Mouse (Mus musculus): Measurements from ENCODE around the gene Ifit3.
"Not testable (repeated sequence)": the region's sequence is repeated elsewhere in the genome, so short reads cannot be mapped to it uniquely, and the experiment has no call there.

The Ifit3 gene

DNA sequence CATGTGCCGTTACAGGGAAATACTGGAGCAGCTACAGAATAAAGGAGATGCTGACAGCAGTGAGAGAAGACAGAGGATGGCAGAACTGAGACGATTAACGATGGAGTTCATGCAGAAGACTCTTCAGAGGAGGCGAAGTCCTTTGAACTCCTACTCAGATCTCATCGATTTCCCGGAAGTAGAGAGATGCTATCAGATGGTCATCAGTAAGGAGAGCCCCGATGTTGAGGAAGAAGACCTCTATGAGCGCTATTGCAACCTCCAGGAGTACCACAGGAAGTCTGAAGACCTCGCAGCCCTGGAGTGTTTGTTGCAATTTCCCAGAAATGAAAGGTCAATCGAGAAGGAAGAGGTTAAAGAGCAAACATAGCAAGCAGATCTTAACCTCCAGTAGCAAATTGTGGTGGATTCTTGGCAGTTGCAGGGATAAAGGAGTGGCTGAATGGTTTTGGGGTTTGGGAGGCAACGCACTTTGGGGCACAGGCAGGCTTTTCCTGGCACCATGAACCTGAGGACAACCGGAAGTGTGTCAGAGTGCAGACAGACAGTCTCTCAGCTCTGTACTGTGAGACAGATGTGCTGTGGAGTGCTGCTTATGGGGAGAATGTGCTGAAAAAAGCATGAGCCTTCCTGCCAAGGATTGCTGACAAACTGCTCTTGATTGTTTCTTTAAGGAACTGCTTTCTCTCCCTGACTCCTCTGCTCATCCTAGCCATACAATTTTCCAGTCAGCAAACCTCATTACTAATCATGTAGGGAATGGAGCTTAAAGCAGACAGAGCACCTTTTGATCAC lies 4.8 kb downstream of the Ifit3 start:
- DNase-seq (ENCODE audit: low read depth, low spot score) = not testable (repeated sequence)

DNA sequence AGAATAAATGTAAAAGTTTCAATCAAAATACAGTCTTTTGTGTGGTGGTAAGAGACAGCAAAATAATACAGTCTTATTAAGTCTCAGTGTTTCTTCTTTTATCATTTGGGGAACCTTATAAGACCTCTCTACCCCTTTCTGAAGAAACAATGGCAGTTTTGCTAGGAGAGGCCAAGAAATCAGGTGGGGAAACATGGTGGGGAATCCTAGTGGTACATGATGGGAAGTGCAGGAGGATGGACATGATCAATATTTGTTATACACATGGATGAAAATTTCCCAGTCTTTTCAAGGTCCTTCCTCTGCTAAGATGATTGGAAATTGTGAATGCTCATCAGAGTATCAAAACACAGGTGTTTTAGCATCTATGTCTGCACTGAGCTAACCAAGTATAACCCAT lies 5.6 kb downstream of the Ifit3 start:
- DNase-seq (ENCODE audit: low read depth, low spot score) = no peak

- no peak for DNase-seq (ENCODE audit: low read depth, low spot score)
These were observed 10.1 kb downstream of the Ifit3 start for GRCm38 (mm10) chr19:34593456-34593855.

GRCm38 (mm10) chr19:34594523-34594922 lies 11.2 kb downstream of the Ifit3 start:
- DNase-seq (ENCODE audit: low read depth, low spot score) = not testable (repeated sequence)

- no peak for DNase-seq (ENCODE audit: low read depth, low spot score)
These were observed 13.5 kb downstream of the Ifit3 start for GRCm38 (mm10) chr19:34596811-34597210.

DNA sequence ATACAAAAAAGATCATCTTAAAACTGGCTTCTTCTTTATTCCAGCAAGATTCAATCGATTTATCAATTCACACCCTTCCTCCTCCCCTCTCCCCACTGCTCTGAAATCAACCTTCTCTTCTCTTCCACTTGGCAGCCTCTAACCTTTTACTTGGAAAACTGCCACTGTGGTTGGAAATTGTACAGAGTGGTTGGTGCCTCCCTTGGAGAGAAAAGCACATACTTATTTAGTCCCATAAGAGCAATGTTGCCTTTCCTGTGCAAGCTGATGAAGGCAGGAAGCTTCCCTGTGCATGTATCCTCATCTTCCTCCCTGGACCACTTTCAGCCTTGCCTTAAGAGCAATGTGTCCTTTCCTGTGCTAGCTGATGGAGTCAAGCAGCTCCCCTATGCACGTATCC lies 15.0 kb downstream of the Ifit3 start:
- no peak for DNase-seq (ENCODE audit: low read depth, low spot score)

DNA sequence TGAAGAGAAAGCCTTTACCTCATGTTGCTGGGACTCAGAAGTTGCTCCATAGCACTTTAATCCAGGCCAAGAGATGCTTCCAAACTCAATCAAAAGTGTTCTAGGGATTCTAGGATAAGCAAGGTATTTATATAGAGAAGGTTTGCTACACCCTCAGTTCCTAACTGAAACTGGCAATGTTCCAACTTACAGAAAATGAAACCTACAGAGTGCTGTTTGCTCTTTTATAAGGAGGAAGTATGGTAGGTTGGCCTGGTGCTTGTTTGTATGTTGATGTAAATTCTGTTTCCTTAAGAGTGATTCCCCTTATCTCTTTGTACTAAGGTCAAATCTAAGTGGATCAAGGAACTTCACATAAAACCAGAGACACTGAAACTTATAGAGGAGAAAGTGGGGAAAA lies 15.9 kb downstream of the Ifit3 start:
- DNase-seq (ENCODE audit: low read depth, low spot score) = not testable (repeated sequence)

DNA sequence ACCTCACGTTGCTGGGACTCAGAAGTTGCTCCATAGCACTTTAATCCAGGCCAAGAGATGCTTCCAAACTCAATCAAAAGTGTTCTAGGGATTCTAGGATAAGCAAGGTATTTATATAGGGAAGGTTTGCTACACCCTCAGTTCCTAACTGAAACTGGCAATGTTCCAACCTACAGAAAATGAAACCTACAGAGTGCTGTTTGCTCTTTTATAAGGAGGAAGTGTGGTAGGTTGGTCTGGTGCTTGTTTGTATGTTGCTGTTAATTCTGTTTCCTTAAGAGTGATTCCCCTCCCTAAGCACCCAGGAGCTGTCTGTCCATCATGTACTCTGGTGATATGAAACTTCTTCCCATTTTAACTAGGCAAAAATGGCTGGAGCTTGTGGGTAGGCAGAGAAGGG lies 18.6 kb downstream of the Ifit3 start, which contains the start of gene Ifit1bl1:
Ifit1bl1 (minus strand) TSS at position 69 of the 400 bp plus-strand sequence.
- not testable (repeated sequence) for DNase-seq (ENCODE audit: low read depth, low spot score)

- no peak for DNase-seq (ENCODE audit: low read depth, low spot score)
These were observed 22.1 kb downstream of the Ifit3 start for GRCm38 (mm10) chr19:34605472-34605871.

DNA sequence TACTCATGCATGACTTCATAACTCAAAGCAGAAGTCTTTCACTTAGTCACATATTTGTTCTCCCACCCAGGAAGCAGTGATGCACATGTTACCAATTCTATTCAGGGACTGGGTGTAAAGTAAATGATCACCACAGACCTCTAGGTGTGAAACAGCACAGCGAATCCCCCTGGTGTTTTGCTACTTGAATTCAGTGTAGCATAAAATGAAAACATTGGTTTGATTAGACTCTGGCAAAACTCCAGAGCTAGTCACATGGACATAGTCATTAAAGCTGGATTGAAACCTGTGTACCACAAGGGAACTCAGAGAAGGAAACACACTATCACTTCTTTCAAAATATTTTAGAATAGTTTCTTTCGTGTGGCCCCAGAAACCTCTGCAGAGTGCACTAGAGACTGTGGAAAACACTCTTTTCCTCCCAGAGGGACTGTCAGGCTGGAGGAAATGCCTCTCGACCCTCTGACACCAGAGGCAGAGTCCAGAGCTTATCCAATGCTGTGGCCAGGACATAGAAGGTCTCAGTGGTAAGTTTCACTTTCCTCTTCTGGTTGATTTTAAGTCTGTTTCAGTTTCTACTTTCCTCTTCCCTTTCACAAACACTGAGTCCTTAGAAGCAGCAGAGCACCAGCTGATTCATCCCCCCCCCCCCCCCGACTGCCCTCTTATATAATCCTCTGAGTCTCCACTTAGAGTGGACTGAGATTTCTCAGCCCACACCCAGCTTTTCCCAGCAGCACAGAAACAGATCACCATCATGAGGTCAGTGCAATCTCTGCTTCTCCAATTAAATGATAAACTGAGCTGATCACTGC lies 24.1 kb downstream of the Ifit3 start, which contains the start of gene Ifit3b:
Ifit3b (plus strand) TSS at position 734 of the 815 bp plus-strand sequence.
- DNase-seq (ENCODE audit: low read depth, low spot score) = not testable (repeated sequence)

DNA sequence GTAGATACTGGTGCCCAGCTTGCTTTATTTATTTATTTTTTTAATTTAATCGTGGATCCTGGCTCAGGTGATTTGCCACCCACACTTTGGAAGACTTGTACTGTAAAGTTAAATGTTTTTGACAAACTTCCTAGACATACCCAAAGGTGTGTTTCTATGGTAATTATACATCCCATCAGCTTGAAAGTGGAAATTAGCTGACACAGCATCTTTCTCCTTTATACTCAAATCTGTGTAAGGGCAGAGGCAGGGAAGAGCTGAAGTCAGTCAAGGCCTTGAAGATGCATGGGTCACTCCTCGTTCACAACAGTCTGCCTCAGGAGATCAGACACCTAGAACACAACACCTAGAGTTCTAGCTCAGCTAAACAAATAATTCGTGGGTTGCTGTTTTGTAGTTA lies 26.8 kb downstream of the Ifit3 start:
- not testable (repeated sequence) for DNase-seq (ENCODE audit: low read depth, low spot score)

DNA sequence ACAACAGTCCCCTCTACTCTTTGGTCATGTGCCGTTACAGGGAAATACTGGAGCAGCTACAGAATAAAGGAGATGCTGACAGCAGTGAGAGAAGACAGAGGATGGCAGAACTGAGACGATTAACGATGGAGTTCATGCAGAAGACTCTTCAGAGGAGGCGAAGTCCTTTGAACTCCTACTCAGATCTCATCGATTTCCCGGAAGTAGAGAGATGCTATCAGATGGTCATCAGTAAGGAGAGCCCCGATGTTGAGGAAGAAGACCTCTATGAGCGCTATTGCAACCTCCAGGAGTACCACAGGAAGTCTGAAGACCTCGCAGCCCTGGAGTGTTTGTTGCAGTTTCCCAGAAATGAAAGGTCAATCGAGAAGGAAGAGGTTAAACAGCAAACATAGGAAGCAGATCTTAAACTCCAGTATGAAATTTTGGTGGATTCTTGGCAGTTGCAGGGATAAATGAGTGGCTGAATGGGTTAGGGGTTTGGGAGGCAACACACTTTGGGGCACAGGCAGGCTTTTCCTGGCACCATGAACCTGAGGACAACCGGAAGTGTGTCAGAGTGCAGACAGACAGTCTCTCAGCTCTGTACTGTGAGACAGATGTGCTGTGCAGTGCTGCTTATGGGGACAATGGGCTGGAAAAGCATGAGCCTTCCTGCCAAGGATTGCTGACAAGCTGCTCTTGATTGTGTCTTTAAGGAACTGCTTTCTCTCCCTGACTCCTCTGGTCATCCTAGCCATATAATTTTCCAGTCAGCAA lies 29.1 kb downstream of the Ifit3 start:
- DNase-seq (ENCODE audit: low read depth, low spot score) = not testable (repeated sequence)

DNA sequence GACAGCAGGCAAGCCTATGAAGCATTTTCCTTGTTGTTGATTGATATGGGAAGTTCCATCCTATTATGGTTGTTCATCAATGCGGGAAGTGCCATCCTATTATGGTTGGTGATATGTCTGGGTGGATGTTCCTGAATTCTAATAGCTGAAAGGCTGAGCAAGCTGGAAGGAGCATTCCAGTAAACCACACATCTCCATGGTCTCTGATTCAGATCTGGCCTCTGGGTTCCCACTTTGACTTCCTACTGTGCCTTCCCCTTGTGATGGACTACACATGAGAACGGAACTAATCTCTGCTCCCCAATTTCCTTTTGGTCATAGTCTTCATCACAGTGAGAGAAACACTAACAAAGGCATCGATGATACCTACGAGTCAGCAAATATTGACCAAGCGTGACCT lies 37.5 kb downstream of the Ifit3 start:
- no peak for DNase-seq (ENCODE audit: low read depth, low spot score)

GRCm38 (mm10) chr19:34623781-34624180 lies 40.5 kb downstream of the Ifit3 start:
- no peak for DNase-seq (ENCODE audit: low read depth, low spot score)

GRCm38 (mm10) chr19:34624663-34625062 lies 41.3 kb downstream of the Ifit3 start:
- DNase-seq (ENCODE audit: low read depth, low spot score) = no peak

- no peak for DNase-seq (ENCODE audit: low read depth, low spot score)
These were observed 44.2 kb downstream of the Ifit3 start for GRCm38 (mm10) chr19:34627496-34627895.

DNA sequence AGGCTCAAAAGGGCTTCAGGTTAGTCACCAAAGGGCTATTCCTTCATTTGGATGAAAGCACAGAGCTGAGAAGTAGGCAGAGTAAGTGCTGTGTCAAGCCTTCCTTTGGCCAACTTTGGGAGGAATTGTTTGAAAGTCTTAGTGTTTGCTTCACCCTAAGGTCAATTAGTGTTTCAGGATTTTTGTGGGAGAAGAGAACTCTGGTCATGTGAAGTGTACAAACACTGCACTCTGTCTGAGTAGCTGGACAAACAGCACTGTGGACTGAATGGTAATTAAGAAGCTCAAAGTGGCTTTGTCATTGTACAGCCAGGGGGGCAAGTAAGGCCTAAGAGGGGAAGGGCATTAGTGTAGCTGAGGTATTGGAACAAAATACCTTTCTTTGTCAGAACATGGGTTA lies 48.2 kb downstream of the Ifit3 start:
- no peak for DNase-seq (ENCODE audit: low read depth, low spot score)

- DNase-seq (ENCODE audit: low read depth, low spot score) = no peak
These were observed 50.2 kb downstream of the Ifit3 start for GRCm38 (mm10) chr19:34633484-34633883.

GRCm38 (mm10) chr19:34636933-34637557 lies 53.7 kb downstream of the Ifit3 start:
- DNase-seq (ENCODE audit: low read depth, low spot score) = peak; percentile 61
